ENCODE assay signal across 7 mouse cellular contexts in genomic region chr4:86576120-86576541, GRCm38 (mm10). TPM values are rescaled to one million over a fixed set of nuclear protein-coding genes. Genes with fewer than 3 reads are reported as not detected.
DNase-seq lines count a peak whose midpoint lies in the region; ATAC-seq and TF ChIP-seq lines count a peak whose summit lies in the region.

No protein-coding gene starts in this region.

- H3K27me3 ChIP-seq in forebrain, postnatal 0 days (ENCODE audit: insufficient read depth, low read length): no peaks in the 10 kb centered on the region
- H3K27me3 ChIP-seq in kidney, postnatal 0 days (ENCODE audit: insufficient read depth, low read length): no peaks in the 10 kb centered on the region
- H3K27me3 ChIP-seq in lung, embryonic 16.5 days (ENCODE audit: control insufficient read depth, insufficient read depth, low read depth, low read length): no peaks in the 10 kb centered on the region; the same call in 1 of the 2 replicates

- H3K9me3 ChIP-seq in forebrain, postnatal 0 days (ENCODE audit: low read length): no peaks in the 10 kb centered on the region
- no peaks in the 10 kb centered on the region for H3K9me3 ChIP-seq in kidney, postnatal 0 days (replicated peaks; ENCODE audit: low read length)
- no peaks in the 10 kb centered on the region for H3K9me3 ChIP-seq in lung, embryonic 16.5 days (ENCODE audit: control insufficient read depth, low read length)

- TF ChIP-seq CTCF in forebrain, postnatal 0 days (IDR thresholded peaks at IDR 0.05; ENCODE audit: low read depth): no peak
- TF ChIP-seq CTCF in kidney, postnatal 0 days (IDR thresholded peaks at IDR 0.05; ENCODE audit: low read depth): no peak

- peak; percentile 5 to 6 for DNase-seq in thymus, adult 18-20 months
- no peak for DNase-seq in thymus, postnatal 10 days (ENCODE audit: low spot score in 2 of 2)
- DNase-seq in brain, adult 2 months (ENCODE audit: low read depth, low spot score): peak; percentile 71
- peak; percentile 65 for DNase-seq in forebrain, postnatal 0 days
- DNase-seq in kidney, postnatal 0 days (ENCODE audit: low spot score): peak; percentile 47
- peak; percentile 24 for DNase-seq in right cerebral cortex, postnatal 14 days

- 0% methylated on average over 20 of the region's 20 CpGs for whole genome bisulfite sequencing in forebrain, postnatal 0 days
- under 1% methylated on average over 20 of the region's 20 CpGs for WGBS in kidney, postnatal 0 days
- 0% methylated on average over 20 of the region's 20 CpGs for WGBS in lung, embryonic 16.5 days

- ATAC-seq in forebrain, postnatal 0 days: no peak
- no peak for ATAC-seq in kidney, postnatal 0 days (replicated peaks; ENCODE audit: low FRiP score, low read depth)
- no peak for ATAC-seq in lung, embryonic 16.5 days (ENCODE audit: low read depth)

- H3K4me1 ChIP-seq in forebrain, postnatal 0 days (ENCODE audit: insufficient read depth): peaks cover 16% of the 10 kb centered on the region
- H3K4me1 ChIP-seq in kidney, postnatal 0 days (replicated peaks; ENCODE audit: insufficient read depth, low read length): 0 out of 2 replicates have a peak, but pooled peaks cover 8% of the 10 kb centered on the region
- H3K4me1 ChIP-seq in lung, embryonic 16.5 days (replicated peaks; ENCODE audit: control insufficient read depth, insufficient read depth, low read length): peaks cover 13% of the 10 kb centered on the region

- H3K9ac ChIP-seq in forebrain, postnatal 0 days: peak overlapping the region; percentile 98
- peak overlapping the region; percentile 86 for H3K9ac ChIP-seq in kidney, postnatal 0 days (ENCODE audit: low read depth, low read length)
- peak overlapping the region; percentile 92 for H3K9ac ChIP-seq in lung, embryonic 16.5 days (ENCODE audit: low read length)

- peaks cover 7% of the 10 kb centered on the region; the same call in 1 of the 2 replicates for H3K36me3 ChIP-seq in forebrain, postnatal 0 days (ENCODE audit: insufficient read depth)
- 0 out of 2 replicates have a peak, but pooled peaks cover 2% of the 10 kb centered on the region for H3K36me3 ChIP-seq in kidney, postnatal 0 days (ENCODE audit: insufficient read depth, low read length)
- no peaks in the 10 kb centered on the region for H3K36me3 ChIP-seq in lung, embryonic 16.5 days (ENCODE audit: control insufficient read depth, insufficient read depth, low read length)

- peak overlapping the region; percentile 98 for H3K27ac ChIP-seq in forebrain, postnatal 0 days (ENCODE audit: low read depth, low read length)
- H3K27ac ChIP-seq in kidney, postnatal 0 days: peak overlapping the region; percentile 92
- H3K27ac ChIP-seq in lung, embryonic 16.5 days (ENCODE audit: low read length): peak overlapping the region; percentile 98; the same call in 1 of the 2 replicates

- peak overlapping the region; percentile 76 for H3K4me3 ChIP-seq in forebrain, postnatal 0 days (ENCODE audit: low read depth, low read length)
- H3K4me3 ChIP-seq in kidney, postnatal 0 days (replicated peaks; ENCODE audit: low read depth, low read length): peak overlapping the region; percentile 81
- H3K4me3 ChIP-seq in lung, embryonic 16.5 days (ENCODE audit: low read length): peak overlapping the region; percentile 85

- H3K4me2 ChIP-seq in forebrain, postnatal 0 days (ENCODE audit: low read depth): peak overlapping the region; percentile 63
- H3K4me2 ChIP-seq in kidney, postnatal 0 days (ENCODE audit: low read length): peak overlapping the region; percentile 76
- peak overlapping the region; percentile 56 for H3K4me2 ChIP-seq in lung, embryonic 16.5 days (ENCODE audit: low read depth, low read length)

RNA-seq across cellular contexts. Expression of gene Rraga, which starts 0.7 kb away (rescaled TPM):
- 21.3 and 27.4 TPM in 2 replicates for total RNA-seq in forebrain, postnatal 0 days (2014; rRNA removed)
- polyA plus RNA-seq in forebrain, postnatal 0 days (2015; fragmentation: Nextera tagmentation; extraction: Ambion mirVana): 122 and 131 TPM in 2 replicates
- polyA plus RNA-seq in kidney, postnatal 0 days (2015; fragmentation: Nextera tagmentation; extraction: Ambion mirVana): 80.3 and 86.3 TPM in 2 replicates
- polyA plus RNA-seq in lung, embryonic 16.5 days (2015; fragmentation: Nextera tagmentation; extraction: Ambion mirVana): 97.0 and 98.6 TPM in 2 replicates

RNA-seq across cellular contexts. Expression of gene Saxo1, which starts 18.0 kb away (rescaled TPM):
- total RNA-seq in forebrain, postnatal 0 days (2014; rRNA removed): not detected in 2 replicates
- not detected in 2 replicates for polyA plus RNA-seq in forebrain, postnatal 0 days (2015; fragmentation: Nextera tagmentation; extraction: Ambion mirVana)
- polyA plus RNA-seq in kidney, postnatal 0 days (2015; fragmentation: Nextera tagmentation; extraction: Ambion mirVana): 0.08 and 0.21 TPM in 2 replicates
- not detected in 2 replicates for polyA plus RNA-seq in lung, embryonic 16.5 days (2015; fragmentation: Nextera tagmentation; extraction: Ambion mirVana)

RNA-seq across cellular contexts. Expression of gene Haus6, which starts 35.7 kb away (rescaled TPM):
- total RNA-seq in forebrain, postnatal 0 days (2014; rRNA removed): 5.5 and 11.4 TPM in 2 replicates
- polyA plus RNA-seq in forebrain, postnatal 0 days (2015; fragmentation: Nextera tagmentation; extraction: Ambion mirVana): 3.7 and 4.3 TPM in 2 replicates
- polyA plus RNA-seq in kidney, postnatal 0 days (2015; fragmentation: Nextera tagmentation; extraction: Ambion mirVana): 8.9 and 10.6 TPM in 2 replicates
- polyA plus RNA-seq in lung, embryonic 16.5 days (2015; fragmentation: Nextera tagmentation; extraction: Ambion mirVana): 18.1 and 21.2 TPM in 2 replicates

Comparison
In these comparisons a context has a peak if more than half of its experiments do, and no peak if none do; other contexts are left out.
1. DNase-seq: peak in thymus, adult 18-20 months (2 of 2), brain, adult 2 months (single experiment), forebrain, postnatal 0 days (single experiment), kidney, postnatal 0 days (single experiment) and right cerebral cortex, postnatal 14 days (single experiment); none in thymus, postnatal 10 days (0 of 2).
2. Peak in every context shown above with its lines, with median percentiles within 50 percentile points of each other: H3K27ac ChIP-seq, H3K4me2 ChIP-seq, H3K4me3 ChIP-seq and H3K9ac ChIP-seq.